Mouse (Mus musculus) G1E-ER4 (cell line): ENCODE data around the gene Gamt. TPM values are rescaled to one million over a fixed set of nuclear protein-coding genes. Genes with fewer than 3 reads are reported as not detected.

ENCODE experiments used
- GATA1 ChIP-seq: IDR thresholded peaks from one replicate; pipeline ENCODE4 v1.8.0; 2012; ENCODE audit warnings: low read length, inconsistent platforms
- polyA plus RNA-seq: library from polyadenylated mRNA; stranded (reverse); fragments of >175 nt; gene quantifications from 2 replicates; pipeline ENCODE4 v1.2.3, GENCODE M21; 2012

The Gamt gene
- polyA plus RNA-seq, 1 experiment, result 0.35 TPM

DNA sequence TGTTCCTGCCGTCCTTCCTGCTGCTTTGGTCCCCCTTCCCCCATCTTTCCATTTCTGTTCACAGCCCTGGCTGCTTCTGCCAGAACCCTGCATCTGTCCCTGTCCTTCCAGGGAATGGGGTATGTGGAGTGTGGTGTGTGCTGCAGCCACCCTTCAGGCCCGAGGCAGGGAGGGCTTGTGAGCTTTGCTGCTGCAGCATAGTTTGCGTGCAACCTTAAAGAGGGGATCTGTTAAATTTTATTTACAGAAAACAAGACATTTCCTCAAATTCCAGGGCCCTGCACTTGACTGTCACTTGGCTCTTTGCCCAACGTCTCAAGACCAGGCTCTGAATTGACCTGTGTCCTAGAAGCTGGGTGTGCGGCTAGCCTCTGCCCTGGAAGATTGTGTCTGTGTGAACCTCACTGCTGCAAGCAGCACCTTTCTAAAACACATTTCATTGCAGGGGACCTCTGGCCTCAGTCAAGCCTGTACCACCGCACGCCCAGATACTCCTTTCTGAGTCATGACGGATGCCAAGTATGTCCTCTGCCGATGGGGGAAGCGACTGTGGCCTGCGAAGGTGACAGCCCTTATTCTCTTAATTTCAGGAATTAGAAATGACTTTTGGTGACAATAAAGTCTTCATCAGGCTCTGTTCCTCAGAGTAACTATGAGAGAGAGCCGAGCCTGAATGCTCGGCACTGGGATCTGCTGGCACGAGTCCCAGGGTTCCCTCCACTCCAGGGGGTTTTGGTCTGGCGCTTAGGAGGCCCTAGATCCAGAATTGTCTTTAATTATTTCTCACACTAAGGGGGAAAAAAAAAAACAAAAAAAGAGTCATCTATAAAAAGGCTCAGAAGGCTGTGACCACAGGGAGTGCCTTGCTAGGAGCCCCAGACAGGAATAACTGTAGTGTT is 32.7 kb downstream of the Gamt start:
- TF ChIP-seq GATA1, result no peak

DNA sequence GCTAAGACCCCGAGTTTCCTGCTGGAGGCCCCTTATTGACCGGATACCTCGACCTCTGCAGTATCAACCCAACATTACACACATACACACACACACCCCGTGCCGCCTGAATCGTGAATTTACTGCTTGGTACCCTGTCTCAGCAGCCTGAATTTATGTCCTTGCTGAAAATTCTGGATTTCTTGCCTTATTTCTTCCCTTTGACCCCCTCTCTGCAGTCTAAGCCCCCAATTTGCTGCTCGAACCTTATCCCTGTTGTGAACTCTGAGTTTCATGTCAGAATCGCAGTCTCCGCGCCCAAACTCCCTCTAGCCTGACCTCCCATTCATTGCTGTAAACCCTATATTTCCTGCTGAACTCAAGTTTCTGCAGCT is 33.7 kb downstream of the Gamt start:
- no peak for TF ChIP-seq GATA1

DNA sequence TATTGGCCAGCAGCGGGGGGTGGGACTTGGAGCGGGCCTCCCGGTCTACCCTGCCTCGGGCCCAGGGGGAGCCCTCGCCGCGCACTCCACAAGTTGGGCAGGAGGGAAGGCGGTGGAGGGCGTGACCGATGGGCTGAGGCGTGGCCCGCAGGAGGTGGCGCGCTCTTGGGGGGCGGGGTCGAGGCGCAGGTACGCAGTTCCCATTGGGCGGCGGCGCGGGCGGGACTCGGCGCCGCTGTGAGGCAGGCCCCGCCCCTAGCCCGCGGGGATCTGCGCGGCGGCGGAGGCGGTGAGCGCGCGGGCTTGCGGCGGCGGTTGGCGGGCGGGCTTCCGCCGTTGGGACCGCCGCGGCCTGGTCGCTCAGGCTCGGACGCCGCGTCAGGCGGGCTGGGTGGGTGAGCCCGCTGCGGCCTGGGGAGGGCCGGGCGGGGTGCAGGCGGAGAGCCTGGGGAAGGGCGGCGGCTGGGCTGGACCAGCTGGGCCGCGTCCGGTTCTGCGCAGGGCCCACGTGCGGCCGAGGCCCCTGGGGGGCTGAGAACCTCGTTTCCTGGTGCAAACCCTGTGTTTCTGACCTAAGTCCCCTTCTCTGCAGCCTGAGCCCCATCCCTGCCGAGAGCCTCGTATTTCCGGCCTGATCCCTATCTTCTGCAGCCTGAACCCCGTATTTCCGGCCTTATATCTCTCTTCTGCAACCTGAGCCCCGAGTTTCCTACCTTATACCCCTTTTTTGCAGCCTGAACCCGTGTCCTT is 34.2 kb downstream of the Gamt start, which contains the start of gene Mum1:
Gene Mum1 (plus strand): TSS at position 19 of the 750 bp plus-strand sequence.
- TF ChIP-seq GATA1, result no peak

DNA sequence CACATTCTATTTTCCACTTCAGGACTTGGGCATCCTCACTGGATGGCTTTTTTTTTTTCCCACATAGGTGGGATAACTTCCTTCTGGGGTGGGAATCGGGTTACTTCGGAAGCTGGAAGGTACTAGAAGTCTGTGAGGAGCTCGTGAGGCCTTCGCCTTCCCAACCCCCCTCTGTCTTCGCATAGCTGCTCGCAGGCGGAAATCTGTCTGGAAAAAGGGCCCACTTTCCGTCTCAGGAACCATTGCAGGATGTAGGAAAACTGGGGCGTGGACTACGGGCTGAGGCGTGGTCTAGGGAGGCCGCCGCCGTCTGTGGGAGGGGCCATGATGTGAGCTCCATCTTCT is 34.8 kb downstream of the Gamt start:
- TF ChIP-seq GATA1, result no peak

DNA sequence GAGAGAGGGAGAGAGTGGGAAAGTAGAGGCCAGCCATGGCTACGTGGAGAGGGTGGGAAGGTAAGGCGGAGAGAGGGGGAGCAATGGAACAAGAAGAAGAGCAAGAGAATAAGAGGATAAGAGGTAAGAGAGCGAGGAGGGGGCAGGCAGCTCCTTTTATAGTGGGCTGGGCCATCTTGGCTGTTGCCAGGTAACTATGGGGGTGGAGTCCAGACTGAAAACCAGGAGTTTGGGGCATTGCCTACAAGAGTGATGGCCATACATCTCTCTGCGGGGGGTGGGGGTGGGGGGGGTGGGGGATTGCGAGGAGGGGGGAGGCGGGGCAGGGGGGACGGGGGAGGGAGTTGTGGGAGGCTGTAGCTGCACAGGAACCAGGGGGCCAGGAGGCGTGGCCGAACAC is 40.1 kb downstream of the Gamt start:
- no peak for TF ChIP-seq GATA1

DNA sequence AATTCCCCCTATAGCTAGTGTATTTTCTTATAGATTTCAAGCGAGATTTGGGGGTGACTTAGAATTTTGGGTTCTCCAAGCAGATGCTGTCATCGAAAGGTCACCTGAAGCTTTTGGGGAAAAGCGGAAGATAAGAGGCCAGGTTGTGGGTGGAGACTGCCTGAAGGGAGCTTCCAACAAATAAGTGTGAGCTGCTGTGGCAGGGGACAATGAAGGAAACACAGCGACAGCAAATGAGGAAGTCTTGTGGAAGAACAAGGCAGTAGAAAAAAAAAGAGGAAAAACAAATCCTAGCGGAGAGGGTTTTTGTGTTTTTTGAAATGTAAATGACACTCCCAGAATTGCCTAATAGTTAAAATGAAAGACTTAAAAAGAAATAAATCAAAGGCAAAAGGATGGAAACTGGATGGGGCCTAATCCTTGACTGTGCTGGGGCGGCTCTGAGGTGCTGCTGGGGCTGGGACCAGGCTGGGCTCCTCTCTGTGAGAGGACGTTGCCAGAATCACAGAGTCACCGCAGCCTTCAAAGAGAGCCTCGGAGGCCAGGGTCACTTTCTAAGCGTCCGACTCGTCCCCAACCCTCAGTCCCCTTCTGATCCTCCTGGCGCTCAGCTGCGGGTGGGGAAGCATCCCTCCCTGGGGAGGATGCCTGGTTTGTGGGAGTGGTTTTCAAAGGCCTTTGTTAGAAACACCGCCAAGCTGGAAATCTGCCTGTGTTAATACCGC is 45.6 kb downstream of the Gamt start:
- TF ChIP-seq GATA1, result no peak

DNA sequence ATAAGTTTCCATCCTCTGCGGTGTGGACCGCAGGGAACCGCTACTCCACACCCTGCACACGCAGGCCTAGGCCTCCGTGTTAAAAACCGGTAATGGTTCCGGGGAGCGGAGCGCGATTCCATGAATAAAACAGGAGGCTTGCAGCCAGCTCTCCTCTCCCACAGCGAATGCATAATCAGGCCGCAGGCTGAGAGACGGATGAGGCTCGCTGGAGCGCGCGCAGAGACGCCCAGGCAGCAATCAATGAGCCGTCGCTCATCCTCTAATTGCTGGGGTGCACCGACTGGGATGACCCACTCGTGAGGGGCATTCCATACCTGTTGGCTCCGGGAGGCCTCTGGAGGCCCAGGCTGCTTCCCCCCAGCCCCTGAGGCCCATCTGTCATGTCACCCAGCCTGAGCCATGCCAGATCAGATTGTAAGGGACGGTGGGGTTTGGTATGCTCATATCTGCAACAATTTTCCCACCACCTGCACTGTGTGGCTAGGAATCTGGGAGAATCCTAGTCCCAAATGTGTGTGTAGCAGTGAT is 51.9 kb downstream of the Gamt start:
- no peak for TF ChIP-seq GATA1

DNA sequence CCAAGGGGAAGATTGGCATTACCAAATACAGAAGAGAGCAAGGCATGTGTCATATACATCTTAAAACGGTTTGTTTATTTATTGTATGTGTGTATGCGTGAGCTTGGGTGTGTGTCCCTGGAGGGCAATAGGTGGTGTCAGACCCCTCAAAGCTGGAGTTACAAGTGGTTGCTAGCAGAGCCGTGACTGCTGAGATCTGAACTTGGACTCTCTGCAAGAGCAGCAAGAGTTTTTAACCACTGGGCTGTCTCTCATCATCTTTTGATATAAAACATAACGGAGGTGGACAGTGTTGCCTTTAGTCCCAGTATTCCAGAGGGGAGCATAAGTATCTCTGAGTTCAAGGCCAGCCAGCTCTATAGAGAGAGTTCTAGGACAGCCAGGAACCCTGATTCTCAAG is 52.6 kb downstream of the Gamt start:
- no peak for TF ChIP-seq GATA1

Other genes starting within 250 kb of the Gamt start
- 160 and 189 TPM in 2 replicates for gene Arhgap45, start 244.4 kb downstream of the Gamt start, polyA plus RNA-seq
- gene Polr2e, start 221.2 kb downstream of the Gamt start, polyA plus RNA-seq, result 180 and 263 TPM in 2 replicates
- gene Gpx4, start 213.8 kb downstream of the Gamt start, polyA plus RNA-seq, result 1,603 and 2,372 TPM in 2 replicates
- 41.3 and 41.5 TPM in 2 replicates for gene Sbno2, start 155.4 kb downstream of the Gamt start, polyA plus RNA-seq
- 140 and 143 TPM in 2 replicates for gene Stk11, start 145.2 kb downstream of the Gamt start, polyA plus RNA-seq
- 1,550 and 1,866 TPM in 2 replicates for gene Atp5d, start 122.4 kb downstream of the Gamt start, polyA plus RNA-seq
- 53.6 and 59.0 TPM in 2 replicates for gene Cbarp, start 120.2 kb downstream of the Gamt start, polyA plus RNA-seq
- 227 and 254 TPM in 2 replicates for gene Midn, start 112.7 kb downstream of the Gamt start, polyA plus RNA-seq
- gene Cirbp, start 95.0 kb downstream of the Gamt start, polyA plus RNA-seq, result 54.3 and 62.8 TPM in 2 replicates
- 5.8 and 6.7 TPM in 2 replicates for gene 1600002K03Rik, start 88.1 kb downstream of the Gamt start, polyA plus RNA-seq
- 0.46 and 0.52 TPM in 2 replicates for gene Efna2, start 81.5 kb downstream of the Gamt start, polyA plus RNA-seq
- 37.4 and 39.5 TPM in 2 replicates for gene Mum1, start 34.6 kb downstream of the Gamt start, polyA plus RNA-seq
- 309 and 396 TPM in 2 replicates for gene Ndufs7, start 11.9 kb downstream of the Gamt start, polyA plus RNA-seq
- gene Dazap1, start 474 bp upstream of the Gamt start, polyA plus RNA-seq, result 512 and 653 TPM in 2 replicates
- 5,691 and 9,847 TPM in 2 replicates for gene Rps15, start 31.4 kb upstream of the Gamt start, polyA plus RNA-seq
- 0.04 and 0.15 TPM in 2 replicates for gene Apc2, start 35.0 kb upstream of the Gamt start, polyA plus RNA-seq
- 99.6 and 132 TPM in 2 replicates for gene 2310011J03Rik, start 59.5 kb upstream of the Gamt start, polyA plus RNA-seq
- 3.5 and 4.3 TPM in 2 replicates for gene Pcsk4, start 68.5 kb upstream of the Gamt start, polyA plus RNA-seq
- gene Reep6, start 68.9 kb upstream of the Gamt start, polyA plus RNA-seq, result 28.5 and 36.0 TPM in 2 replicates
- gene Adamtsl5, start 87.4 kb upstream of the Gamt start, polyA plus RNA-seq, result 30.2 and 32.7 TPM in 2 replicates
- gene Plk5, start 95.4 kb upstream of the Gamt start, polyA plus RNA-seq, result not detected in 2 replicates
- 44.6 and 53.8 TPM in 2 replicates for gene Mex3d, start 126.6 kb upstream of the Gamt start, polyA plus RNA-seq
- gene Mbd3, start 138.5 kb upstream of the Gamt start, polyA plus RNA-seq, result 289 and 306 TPM in 2 replicates
- 1,888 and 2,895 TPM in 2 replicates for gene Uqcr11, start 145.8 kb upstream of the Gamt start, polyA plus RNA-seq
- gene Tcf3, start 172.6 kb upstream of the Gamt start, polyA plus RNA-seq, result 960 and 1,205 TPM in 2 replicates
- not detected in 2 replicates for gene Onecut3, start 233.8 kb upstream of the Gamt start, polyA plus RNA-seq